Mouse (Mus musculus) limb, embryonic 13.5 days (tissue): ENCODE measurements at regions not wholly inside any gene's neighbourhood (a gene's known extent, or its start where the extent isn't known, plus 50 kb on each side); places are given as distances from the start of the nearest gene placed in this dataset.

Experiments
- ATAC-seq: fragments of 200-750 bp; cut with Nextera tagmentation; 2 replicates; pipeline ENCODE4 v1.8.0; 2017; ENCODE audit warnings: low read depth, moderate number of reproducible peaks, moderate TSS enrichment; ENCODE audit not compliant: low FRiP score
- H3K27ac ChIP-seq: fragments of 300-500 bp; sonication (generic); 2 replicates; pipeline ENCODE4 v1.5.1; 2015; ENCODE audit warnings: inconsistent platforms, mild to moderate bottlenecking, moderate library complexity
- H3K27me3 ChIP-seq: fragments of 300-500 bp; sonication (generic); 2 replicates; pipeline ENCODE4 v1.6.1; 2015; ENCODE audit warnings: mild to moderate bottlenecking, inconsistent platforms
- H3K36me3 ChIP-seq: fragments of 300-500 bp; sonication (generic); 2 replicates; pipeline ENCODE4 v1.6.1; 2015; ENCODE audit warnings: inconsistent platforms, mild to moderate bottlenecking, moderate library complexity
- H3K4me1 ChIP-seq: fragments of 300-500 bp; sonication (generic); 2 replicates; pipeline ENCODE4 v1.6.1; 2015; ENCODE audit warnings: inconsistent platforms
- H3K4me2 ChIP-seq: fragments of 300-500 bp; sonication (generic); replicated peaks from 2 replicates; pipeline ENCODE4 v1.6.1; 2015; ENCODE audit warnings: inconsistent platforms, mild to moderate bottlenecking, moderate library complexity
- H3K4me3 ChIP-seq: fragments of 300-500 bp; sonication (generic); 2 replicates; pipeline ENCODE4 v1.5.1; 2015; ENCODE audit warnings: moderate library complexity, mild to moderate bottlenecking, inconsistent platforms
- H3K9ac ChIP-seq: fragments of 300-500 bp; sonication (generic); 2 replicates; pipeline ENCODE4 v1.6.1; 2015; ENCODE audit warnings: mild to moderate bottlenecking, inconsistent platforms
- H3K9me3 ChIP-seq: fragments of 300-500 bp; sonication (generic); 2 replicates; pipeline ENCODE4 v1.6.1; 2016; ENCODE audit warnings: inconsistent platforms
- whole genome bisulfite sequencing: fragments of 180-500 bp; shearing (Covaris S2); methylation state at CpG from one replicate; pipeline ENCODE4 v1.1.7; 2015; 5-methylcytosine and 5-hydroxymethylcytosine counted together

GRCm38 (mm10) chr16:29807859-29808258 is 228.7 kb downstream of the Opa1 start:
- H3K4me1 ChIP-seq, result peaks cover 12% of the 10 kb centered on the region
- H3K27me3 ChIP-seq, result peaks cover 9% of the 10 kb centered on the region
- H3K36me3 ChIP-seq, result no peaks in the 10 kb centered on the region
- H3K4me3 ChIP-seq, result no peak overlapping the region
- 48% methylated on average over 5 of the region's 5 CpGs for WGBS
- ATAC-seq, result no peak
- no peak overlapping the region for H3K4me2 ChIP-seq
- H3K9me3 ChIP-seq, result no peaks in the 10 kb centered on the region
- H3K27ac ChIP-seq, result no peak overlapping the region
- no peak overlapping the region for H3K9ac ChIP-seq

GRCm38 (mm10) chr16:29808851-29809250 is 229.7 kb downstream of the Opa1 start:
- Histone ChIP-seq H3K4me2 (no peak overlapping the region), H3K4me3 (no peak overlapping the region), H3K36me3 (no peaks in the 10 kb centered on the region), H3K9ac (no peak overlapping the region), H3K27me3 (peaks cover 9% of the 10 kb centered on the region), H3K4me1 (peaks cover 22% of the 10 kb centered on the region), H3K27ac (no peak overlapping the region), H3K9me3 (no peaks in the 10 kb centered on the region)
- ATAC-seq, result no peak
- 61% methylated on average over 4 of the region's 4 CpGs for WGBS

GRCm38 (mm10) chr16:29813411-29814038 is 234.4 kb downstream of the Opa1 start:
- Histone ChIP-seq H3K4me1 (peaks cover 30% of the 10 kb centered on the region), H3K27me3 (peaks cover under 1% of the 10 kb centered on the region), H3K9me3 (no peaks in the 10 kb centered on the region), H3K36me3 (no peaks in the 10 kb centered on the region), H3K4me3 (peak overlapping the region; percentile 58), H3K9ac (peak overlapping the region; percentile 88), H3K27ac (peak overlapping the region; percentile 95), H3K4me2 (peak overlapping the region; percentile 96)
- ATAC-seq, result peak; percentile 49; the same call in 1 of the 2 replicates
- WGBS, result 3% methylated on average over 31 of the region's 31 CpGs

GRCm38 (mm10) chr16:29814039-29814438 is 234.9 kb downstream of the Opa1 start:
- Histone ChIP-seq H3K4me3 (peak overlapping the region; percentile 58), H3K9ac (peak overlapping the region; percentile 88), H3K9me3 (no peaks in the 10 kb centered on the region), H3K4me2 (peak overlapping the region; percentile 96), H3K27me3 (no peaks in the 10 kb centered on the region; the same call in 1 of the 2 replicates), H3K27ac (peak overlapping the region; percentile 95), H3K36me3 (no peaks in the 10 kb centered on the region), H3K4me1 (peaks cover 35% of the 10 kb centered on the region)
- peak; percentile 81 for ATAC-seq
- WGBS, result 1% methylated on average over 32 of the region's 32 CpGs

GRCm38 (mm10) chr16:29814655-29815054 is 235.5 kb downstream of the Opa1 start:
- peak overlapping the region; percentile 95 for H3K27ac ChIP-seq
- no peaks in the 10 kb centered on the region for H3K9me3 ChIP-seq
- no peak overlapping the region for H3K9ac ChIP-seq
- peak overlapping the region; percentile 96 for H3K4me2 ChIP-seq
- H3K36me3 ChIP-seq, result no peaks in the 10 kb centered on the region
- ATAC-seq, result no peak
- H3K4me3 ChIP-seq, result no peak overlapping the region
- no peaks in the 10 kb centered on the region; the same call in 1 of the 2 replicates for H3K27me3 ChIP-seq
- peaks cover 39% of the 10 kb centered on the region for H3K4me1 ChIP-seq
- WGBS, result 70% methylated on average over 2 of the region's 2 CpGs

- Histone ChIP-seq H3K9me3 (no peaks in the 10 kb centered on the region), H3K4me3 (no peak overlapping the region), H3K36me3 (no peaks in the 10 kb centered on the region), H3K27ac (no peak overlapping the region), H3K9ac (no peak overlapping the region), H3K4me2 (no peak overlapping the region), H3K27me3 (no peaks in the 10 kb centered on the region; the same call in 1 of the 2 replicates), H3K4me1 (peaks cover 41% of the 10 kb centered on the region)
- ATAC-seq, result no peak
- WGBS, result 75% methylated on average over 2 of the region's 2 CpGs
These were observed 236.1 kb downstream of the Opa1 start for GRCm38 (mm10) chr16:29815200-29815599.

GRCm38 (mm10) chr16:29815632-29816337 is 236.7 kb downstream of the Opa1 start:
- H3K9ac ChIP-seq, result no peak overlapping the region
- ATAC-seq, result no peak
- H3K36me3 ChIP-seq, result no peaks in the 10 kb centered on the region
- 82% methylated on average over 10 of the region's 10 CpGs for WGBS
- peaks cover 41% of the 10 kb centered on the region for H3K4me1 ChIP-seq
- no peaks in the 10 kb centered on the region; the same call in 1 of the 2 replicates for H3K27me3 ChIP-seq
- no peak overlapping the region for H3K4me2 ChIP-seq
- H3K27ac ChIP-seq, result no peak overlapping the region
- no peak overlapping the region for H3K4me3 ChIP-seq
- no peaks in the 10 kb centered on the region for H3K9me3 ChIP-seq

- WGBS, result 65% methylated on average over 10 of the region's 10 CpGs
- Histone ChIP-seq H3K9ac (no peak overlapping the region), H3K36me3 (no peaks in the 10 kb centered on the region), H3K4me2 (no peak overlapping the region), H3K27me3 (no peaks in the 10 kb centered on the region; the same call in 1 of the 2 replicates), H3K4me1 (peaks cover 47% of the 10 kb centered on the region), H3K27ac (no peak overlapping the region), H3K4me3 (no peak overlapping the region), H3K9me3 (no peaks in the 10 kb centered on the region)
- no peak for ATAC-seq
These were observed 237.7 kb downstream of the Opa1 start for GRCm38 (mm10) chr16:29816681-29817369.

GRCm38 (mm10) chr16:29818807-29819440 is 239.8 kb downstream of the Opa1 start:
- Histone ChIP-seq H3K9ac (no peak overlapping the region), H3K27ac (no peak overlapping the region), H3K4me2 (no peak overlapping the region), H3K4me3 (no peak overlapping the region), H3K9me3 (no peaks in the 10 kb centered on the region), H3K4me1 (peaks cover 46% of the 10 kb centered on the region), H3K36me3 (no peaks in the 10 kb centered on the region), H3K27me3 (no peaks in the 10 kb centered on the region; the same call in 1 of the 2 replicates)
- 70% methylated on average over 7 of the region's 7 CpGs for WGBS
- no peak for ATAC-seq

- peaks cover 37% of the 10 kb centered on the region for H3K4me1 ChIP-seq
- H3K4me3 ChIP-seq, result no peak overlapping the region
- H3K9ac ChIP-seq, result no peak overlapping the region
- no peak overlapping the region for H3K27ac ChIP-seq
- H3K9me3 ChIP-seq, result no peaks in the 10 kb centered on the region
- ATAC-seq, result 0 out of 2 replicates have a peak, but pooled peaks have one; percentile 34
- H3K36me3 ChIP-seq, result no peaks in the 10 kb centered on the region
- WGBS, result 50% methylated on average over 9 of the region's 9 CpGs
- no peak overlapping the region for H3K4me2 ChIP-seq
- no peaks in the 10 kb centered on the region for H3K27me3 ChIP-seq
These were observed 241.6 kb downstream of the Opa1 start for GRCm38 (mm10) chr16:29820704-29821103.

- 0 out of 2 replicates have a peak, but pooled peaks have one; percentile 41 for ATAC-seq
- 28% methylated on average over 7 of the region's 7 CpGs for WGBS
- H3K4me3 ChIP-seq, result no peak overlapping the region
These were observed 242.1 kb upstream of the Hes1 start for GRCm38 (mm10) chr16:29822110-29822509.

More at GRCm38 (mm10) chr16:29822110-29822509, 242.1 kb upstream of the Hes1 start:
- Histone ChIP-seq H3K9ac (no peak overlapping the region), H3K9me3 (no peaks in the 10 kb centered on the region), H3K27me3 (no peaks in the 10 kb centered on the region), H3K4me1 (peaks cover 31% of the 10 kb centered on the region), H3K27ac (no peak overlapping the region), H3K4me2 (no peak overlapping the region), H3K36me3 (no peaks in the 10 kb centered on the region)
